Mouse (Mus musculus) inflammation-experienced regulatory T-cells, adult 6 months (primary cell): Measurements from ENCODE around the gene Rps6kb1. TPM values are rescaled to one million over a fixed set of nuclear protein-coding genes. Genes with fewer than 3 reads are reported as not detected.
"Not testable (repeated sequence)": the region's sequence is repeated elsewhere in the genome, so short reads cannot be mapped to it uniquely, and the experiment has no call there.

ENCODE experiments used
- ATAC-seq: one replicate; pipeline ENCODE4 v1.8.0; 2017
- polyA plus RNA-seq, 3 experiments: library from polyadenylated mRNA; unstranded; fragments of 100-300 nt; shearing (Covaris generic); gene quantifications; one replicate each; pipeline ENCODE4 v1.2.1; 2017

The Rps6kb1 gene
- polyA plus RNA-seq, 3 experiments from 2014 or later, result 56.3 to 59.1 (median 57.3) TPM

GRCm38 (mm10) chr11:86464275-86464674 lies 80.3 kb downstream of the Rps6kb1 start:
- ATAC-seq, result not testable (repeated sequence)

- no peak for ATAC-seq
These were observed 82.0 kb downstream of the Rps6kb1 start for GRCm38 (mm10) chr11:86462579-86462978.

GRCm38 (mm10) chr11:86458866-86459265 lies 85.7 kb downstream of the Rps6kb1 start:
- no peak for ATAC-seq

GRCm38 (mm10) chr11:86457545-86457944 lies 87.1 kb downstream of the Rps6kb1 start:
- no peak for ATAC-seq

- no peak for ATAC-seq
These were observed 90.6 kb downstream of the Rps6kb1 start for GRCm38 (mm10) chr11:86453991-86454390.

Other genes starting within 250 kb of the Rps6kb1 start
- 10 to 100 TPM; 11.0 to 16.1 (median 14.2) TPM for gene Med13, start 187.2 kb downstream of the Rps6kb1 start, polyA plus RNA-seq
- 10 to 100 TPM; 54.8 to 62.4 (median 55.9) TPM for gene Rnft1, start 60.1 kb downstream of the Rps6kb1 start, polyA plus RNA-seq
- gene Tubd1, start 186 bp upstream of the Rps6kb1 start, polyA plus RNA-seq, result 1 to 10 TPM; 4.8 to 8.2 (median 5.6) TPM
- gene Vmp1, start 139.0 kb upstream of the Rps6kb1 start, polyA plus RNA-seq, result 100 to 1,000 TPM; 484 to 529 (median 503) TPM
- 10 to 100 TPM in 1 of 3 experiments, 1 to 10 TPM in 2; 9.4 to 10.7 (median 10.0) TPM for gene Ptrh2, start 139.2 kb upstream of the Rps6kb1 start, polyA plus RNA-seq
- 100 to 1,000 TPM in 1 of 3 experiments, 10 to 100 TPM in 2; 73.6 to 108 (median 79.1) TPM for gene Cltc, start 212.8 kb upstream of the Rps6kb1 start, polyA plus RNA-seq